Mouse (Mus musculus) thymus, postnatal 0 days (tissue): ENCODE measurements around the gene Dusp28. TPM values are rescaled to one million over a fixed set of nuclear protein-coding genes. Genes with fewer than 3 reads are reported as not detected.
"Not testable (repeated sequence)": the region's sequence is repeated elsewhere in the genome, so short reads cannot be mapped to it uniquely, and the experiment has no call there.

Experiments
- DNase-seq: peaks from one replicate; pipeline ENCODE4 v3.0.0-alpha.2; 2015; ENCODE audit warnings: low spot score
- polyA plus RNA-seq: library from polyadenylated mRNA; unstranded; fragments of >200 nt; fragmentation: Nextera tagmentation; extraction: Ambion mirVana; gene quantifications from 2 replicates; pipeline ENCODE4 v1.2.1, GENCODE M21; 2015

The Dusp28 gene
- polyA plus RNA-seq, 1 experiment from 2014 or later: 39.6 TPM

GRCm38 (mm10) chr1:92936467-92936866 is 29.7 kb downstream of the Dusp28 start:
- DNase-seq: no peak

- DNase-seq: no peak
These were observed 31.0 kb downstream of the Dusp28 start for GRCm38 (mm10) chr1:92937797-92938196.

- no peak for DNase-seq
These were observed 33.0 kb downstream of the Dusp28 start for GRCm38 (mm10) chr1:92939746-92940145.

GRCm38 (mm10) chr1:92943219-92943989 is 36.6 kb downstream of the Dusp28 start:
- no peak for DNase-seq

DNA sequence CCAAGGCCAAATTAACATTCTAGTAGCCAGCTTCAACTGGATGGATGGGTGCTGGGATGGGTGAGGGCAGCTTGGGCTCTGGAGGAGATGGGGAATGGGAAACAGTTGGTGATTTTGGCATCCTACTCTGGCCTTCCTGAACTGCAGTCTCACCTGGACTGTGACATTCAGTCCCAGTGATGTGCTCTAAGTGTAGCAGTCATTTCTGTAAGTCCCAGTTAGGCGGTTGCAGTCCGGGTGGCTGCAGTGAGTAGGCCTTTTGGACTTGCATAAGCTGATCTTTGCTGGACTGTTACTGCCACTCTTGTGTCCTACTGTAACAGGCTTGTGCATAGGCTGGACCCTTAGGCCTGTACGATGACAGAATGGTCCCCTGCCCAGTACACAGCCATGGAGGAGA is 41.2 kb downstream of the Dusp28 start:
- DNase-seq: no peak

DNA sequence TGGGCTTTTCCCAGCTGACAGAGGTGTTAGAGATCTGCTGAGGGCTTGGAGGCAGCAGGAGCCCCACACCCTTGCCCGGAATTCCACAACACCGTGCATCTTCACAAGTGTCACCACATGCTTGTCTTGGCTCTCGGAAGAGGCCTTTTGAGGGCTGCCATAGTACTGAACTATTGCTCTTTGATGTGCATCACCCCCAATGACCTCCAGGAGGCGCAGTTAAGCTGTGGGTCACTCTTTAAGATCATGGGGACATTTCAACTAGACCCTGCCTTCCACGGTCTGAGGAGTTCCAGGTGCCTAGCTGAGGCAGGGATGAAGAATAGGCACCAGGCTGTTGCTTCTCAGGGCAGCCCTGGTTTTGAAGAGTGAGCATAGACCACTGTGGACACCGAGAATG is 42.6 kb downstream of the Dusp28 start:
- peak; percentile 16 for DNase-seq

GRCm38 (mm10) chr1:92950607-92951006 is 43.8 kb downstream of the Dusp28 start, which contains the start of gene Gpr35:
TSS of gene Gpr35 (plus strand) at chr1:92950865.
- DNase-seq: no peak

DNA sequence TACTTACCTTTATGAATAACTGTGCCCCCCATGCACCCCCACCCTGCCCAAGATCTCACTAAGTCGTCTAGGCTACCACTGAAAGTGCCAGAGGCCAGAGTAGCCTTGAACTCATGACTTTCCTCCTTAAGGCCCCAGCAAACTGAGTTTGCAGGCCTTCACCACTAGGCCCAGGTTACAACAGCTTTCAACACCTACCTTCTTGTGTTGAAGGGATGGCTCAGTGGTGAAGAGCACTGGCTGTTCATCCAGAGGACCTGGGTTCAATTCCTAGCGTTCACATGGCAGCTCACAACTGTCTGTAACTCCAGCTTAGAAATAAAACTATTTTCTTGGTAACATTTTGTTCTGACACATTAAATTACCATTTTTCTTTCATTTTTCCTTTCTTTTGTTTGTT is 46.9 kb downstream of the Dusp28 start:
- DNase-seq: no peak

GRCm38 (mm10) chr1:92956571-92957335 is 50.0 kb downstream of the Dusp28 start:
- DNase-seq: not testable (repeated sequence)

Other genes with a start within 250 kb of the Dusp28 start
- 24.3 and 25.9 TPM in 2 replicates for gene Gpc1, start 75.3 kb upstream of the Dusp28 start, polyA plus RNA-seq
- gene Ankmy1, start 4.1 kb upstream of the Dusp28 start, polyA plus RNA-seq: 1.9 and 2.1 TPM in 2 replicates
- gene Rnpepl1, start 3.8 kb downstream of the Dusp28 start, polyA plus RNA-seq: 53.9 and 56.2 TPM in 2 replicates
- 17.9 and 18.7 TPM in 2 replicates for gene Capn10, start 27.4 kb downstream of the Dusp28 start, polyA plus RNA-seq
- 0.75 and 1.1 TPM in 2 replicates for gene Gpr35, start 43.9 kb downstream of the Dusp28 start, polyA plus RNA-seq
- gene Aqp12, start 99.4 kb downstream of the Dusp28 start, polyA plus RNA-seq: not detected in 2 replicates
- gene Kif1a, start 195.0 kb downstream of the Dusp28 start, polyA plus RNA-seq: 0.20 and 0.22 TPM in 2 replicates
- 0.13 and 0.21 TPM in 2 replicates for gene Agxt, start 228.3 kb downstream of the Dusp28 start, polyA plus RNA-seq